Mouse (Mus musculus): ENCODE data around the gene Crebl2. TPM values are rescaled to one million over a fixed set of nuclear protein-coding genes. Genes with fewer than 3 reads are reported as not detected.

Crebl2 gene
- polyA plus RNA-seq, 1 experiment: 13.3 TPM

DNA sequence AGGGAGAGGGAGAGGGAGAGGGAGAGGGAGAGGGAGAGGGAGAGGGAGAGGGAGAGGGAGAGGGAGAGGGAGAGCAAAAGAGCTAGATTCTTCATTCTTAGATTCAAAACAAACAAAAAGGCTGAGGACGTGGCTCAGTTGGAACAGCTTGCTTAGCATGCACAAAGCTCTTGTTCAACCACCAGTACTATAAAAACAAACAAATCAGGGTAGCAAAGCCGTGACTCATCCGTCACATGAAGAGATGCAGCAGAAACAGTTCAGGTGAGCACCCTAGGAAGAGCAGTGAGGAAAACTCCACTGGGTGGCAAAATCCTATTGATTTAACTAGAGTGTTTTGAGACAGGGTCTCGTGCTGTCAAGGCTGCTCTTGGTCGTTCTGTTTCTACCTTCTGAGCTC is 10.2 kb upstream of the Crebl2 start:
- WGBS: 83% methylated on average over 5 of the region's 5 CpGs
- DNase-seq: no peak
- H3K27ac ChIP-seq (ENCODE audit: control insufficient read depth, insufficient read depth, low read length): no peak overlapping the region
- no peak overlapping the region for H3K4me3 ChIP-seq (ENCODE audit: control insufficient read depth, insufficient read depth, low read length)
- H3K4me1 ChIP-seq (replicated peaks; ENCODE audit: control insufficient read depth, insufficient read depth, low read length): no peaks in the 10 kb centered on the region
- no peaks in the 10 kb centered on the region for H3K36me3 ChIP-seq (ENCODE audit: control insufficient read depth, insufficient read depth, low read length)
- H3K27me3 ChIP-seq (ENCODE audit: control insufficient read depth, insufficient read depth, low read length): no peaks in the 10 kb centered on the region
- TF ChIP-seq CTCF (IDR thresholded peaks at IDR 0.05; ENCODE audit: borderline replicate concordance, control insufficient read depth, extremely low read depth, insufficient read depth, low read length, poor library complexity) (no peak), POLR2A (IDR thresholded peaks at IDR 0.05; ENCODE audit: control insufficient read depth, extremely low read depth, insufficient read depth, low read length, poor library complexity) (no peak)

DNA sequence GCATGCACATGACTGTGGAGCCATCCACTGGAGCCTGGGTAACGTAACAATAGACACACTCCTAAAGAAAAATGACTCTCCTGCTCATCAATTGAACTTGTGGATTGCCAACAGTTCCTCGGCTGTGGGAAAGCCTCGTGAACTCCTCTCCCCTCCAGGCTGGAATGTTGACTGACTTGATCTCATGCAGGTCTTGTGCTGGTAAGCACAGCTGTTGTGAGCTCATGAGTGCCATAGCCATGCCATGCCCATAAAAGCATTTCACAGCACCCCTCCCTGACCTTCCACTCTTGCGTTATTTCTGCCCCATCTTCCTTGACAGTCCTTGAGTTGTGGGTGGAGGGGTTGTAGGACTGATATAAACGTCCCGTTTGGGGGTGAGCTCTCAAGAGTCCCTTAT is 9.5 kb upstream of the Crebl2 start:
- 95% methylated on average over 6 of the region's 6 CpGs for WGBS
- TF ChIP-seq POLR2A (IDR thresholded peaks at IDR 0.05; ENCODE audit: control insufficient read depth, extremely low read depth, insufficient read depth, low read length, poor library complexity) (no peak), CTCF (IDR thresholded peaks at IDR 0.05; ENCODE audit: borderline replicate concordance, control insufficient read depth, extremely low read depth, insufficient read depth, low read length, poor library complexity) (no peak)
- no peak for DNase-seq

DNA sequence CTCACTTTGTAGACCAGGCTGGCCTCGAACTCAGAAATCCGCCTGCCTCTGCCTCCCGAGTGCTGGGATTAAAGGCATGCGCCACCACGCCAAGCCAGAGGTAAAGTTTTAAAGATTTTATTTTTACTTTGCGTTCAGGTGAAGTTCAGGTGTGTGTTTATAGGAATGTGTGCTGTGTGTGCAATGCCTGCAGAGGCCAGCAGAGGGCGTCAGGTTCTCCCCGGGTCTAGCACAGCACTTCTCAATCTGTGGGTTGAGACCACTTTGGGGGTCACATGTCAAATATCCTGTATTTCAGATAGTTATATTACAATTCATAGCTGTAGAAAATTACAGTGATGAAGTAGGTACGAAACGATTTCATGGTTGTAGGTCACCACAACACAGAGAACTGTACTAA is 7.1 kb upstream of the Crebl2 start:
- WGBS: 83% methylated on average over 10 of the region's 10 CpGs
- no peaks in the 10 kb centered on the region for H3K27me3 ChIP-seq (ENCODE audit: control insufficient read depth, insufficient read depth, low read length)
- no peaks in the 10 kb centered on the region for H3K36me3 ChIP-seq (ENCODE audit: control insufficient read depth, insufficient read depth, low read length)
- no peak overlapping the region for H3K27ac ChIP-seq (ENCODE audit: control insufficient read depth, insufficient read depth, low read length)
- H3K4me3 ChIP-seq (ENCODE audit: control insufficient read depth, insufficient read depth, low read length): no peak overlapping the region
- no peaks in the 10 kb centered on the region for H3K4me1 ChIP-seq (replicated peaks; ENCODE audit: control insufficient read depth, insufficient read depth, low read length)
- peak; percentile 40 for DNase-seq
- peak; percentile 65; the same call in 1 of the 2 replicates for TF ChIP-seq CTCF (IDR thresholded peaks at IDR 0.05; ENCODE audit: borderline replicate concordance, control insufficient read depth, extremely low read depth, insufficient read depth, low read length, poor library complexity)
- no peak for TF ChIP-seq POLR2A (IDR thresholded peaks at IDR 0.05; ENCODE audit: control insufficient read depth, extremely low read depth, insufficient read depth, low read length, poor library complexity)

More for the DNA sequence above, 9.5 kb upstream of the Crebl2 start:
- Histone ChIP-seq H3K4me3 (ENCODE audit: control insufficient read depth, insufficient read depth, low read length) (no peak overlapping the region), H3K27ac (ENCODE audit: control insufficient read depth, insufficient read depth, low read length) (no peak overlapping the region), H3K36me3 (ENCODE audit: control insufficient read depth, insufficient read depth, low read length) (no peaks in the 10 kb centered on the region), H3K27me3 (ENCODE audit: control insufficient read depth, insufficient read depth, low read length) (no peaks in the 10 kb centered on the region), H3K4me1 (replicated peaks; ENCODE audit: control insufficient read depth, insufficient read depth, low read length) (no peaks in the 10 kb centered on the region)

DNA sequence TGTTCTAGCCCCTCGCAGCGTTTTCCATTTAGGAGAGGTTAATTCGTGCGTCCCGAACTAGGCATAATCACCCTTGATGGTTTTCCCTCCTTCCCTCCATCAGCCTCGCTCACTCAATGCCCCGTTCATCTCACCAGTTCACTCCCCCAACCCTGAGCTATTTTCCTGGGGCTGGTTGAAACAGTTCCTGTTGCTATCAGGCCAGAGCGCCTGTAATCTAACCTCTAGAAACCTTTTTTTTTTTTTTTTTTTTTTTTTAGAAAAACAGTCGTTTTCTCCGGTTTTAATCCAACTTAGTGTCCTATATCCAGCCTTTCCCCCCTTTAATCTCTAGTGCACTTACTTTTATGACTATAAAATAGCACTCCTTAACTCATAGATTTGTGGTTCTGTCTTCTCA is 822 bp downstream of the Crebl2 start:
- H3K36me3 ChIP-seq (ENCODE audit: control insufficient read depth, insufficient read depth, low read length): no peaks in the 10 kb centered on the region
- TF ChIP-seq CTCF (IDR thresholded peaks at IDR 0.05; ENCODE audit: borderline replicate concordance, control insufficient read depth, extremely low read depth, insufficient read depth, low read length, poor library complexity) (no peak), POLR2A (IDR thresholded peaks at IDR 0.05; ENCODE audit: control insufficient read depth, extremely low read depth, insufficient read depth, low read length, poor library complexity) (no peak)
- H3K27me3 ChIP-seq (ENCODE audit: control insufficient read depth, insufficient read depth, low read length): no peaks in the 10 kb centered on the region
- peaks cover 3% of the 10 kb centered on the region for H3K4me1 ChIP-seq (replicated peaks; ENCODE audit: control insufficient read depth, insufficient read depth, low read length)
- H3K4me3 ChIP-seq (ENCODE audit: control insufficient read depth, insufficient read depth, low read length): peak overlapping the region; percentile 62
- DNase-seq: peak; percentile 7
- 5% methylated on average over 10 of the region's 10 CpGs for WGBS
- H3K27ac ChIP-seq (ENCODE audit: control insufficient read depth, insufficient read depth, low read length): no peak overlapping the region

DNA sequence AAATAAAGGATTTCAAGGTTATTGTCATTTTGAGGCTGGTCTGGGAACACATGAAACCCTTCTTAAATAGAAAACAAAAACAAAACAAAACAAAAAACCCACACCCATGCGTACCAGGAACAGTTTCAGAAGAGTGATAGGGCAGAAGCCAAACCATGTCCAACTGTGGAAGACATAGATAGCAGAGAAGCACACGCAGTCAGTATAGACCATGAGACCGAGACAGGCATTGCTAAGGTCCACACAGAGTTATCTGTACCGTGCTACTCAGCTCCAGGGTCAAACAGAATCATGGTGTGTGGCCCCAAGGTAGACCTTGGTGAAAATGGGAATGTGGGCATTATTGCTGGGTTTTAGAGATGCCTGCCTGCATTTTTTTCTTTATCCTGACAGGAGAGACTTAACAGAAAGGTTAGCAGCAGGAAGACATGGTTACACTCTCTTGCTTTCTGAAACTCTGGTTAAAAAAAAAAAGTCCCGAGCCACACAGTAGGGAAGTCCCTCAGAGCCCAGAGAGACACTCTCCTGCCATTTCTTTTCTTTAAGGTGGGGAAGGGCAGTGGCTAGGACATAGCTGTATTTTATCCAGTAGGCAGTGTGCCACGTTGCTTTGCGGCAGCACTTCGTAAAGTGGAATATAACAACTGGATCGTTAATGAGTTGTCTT is 4.8 kb downstream of the Crebl2 start:
- Histone ChIP-seq H3K4me3 (ENCODE audit: control insufficient read depth, insufficient read depth, low read length) (no peak overlapping the region), H3K27me3 (ENCODE audit: control insufficient read depth, insufficient read depth, low read length) (no peaks in the 10 kb centered on the region), H3K4me1 (replicated peaks; ENCODE audit: control insufficient read depth, insufficient read depth, low read length) (peaks cover 3% of the 10 kb centered on the region), H3K36me3 (ENCODE audit: control insufficient read depth, insufficient read depth, low read length) (no peaks in the 10 kb centered on the region), H3K27ac (ENCODE audit: control insufficient read depth, insufficient read depth, low read length) (no peak overlapping the region)
- DNase-seq: no peak
- TF ChIP-seq CTCF (IDR thresholded peaks at IDR 0.05; ENCODE audit: borderline replicate concordance, control insufficient read depth, extremely low read depth, insufficient read depth, low read length, poor library complexity) (no peak), POLR2A (IDR thresholded peaks at IDR 0.05; ENCODE audit: control insufficient read depth, extremely low read depth, insufficient read depth, low read length, poor library complexity) (no peak)
- 91% methylated on average over 9 of the region's 9 CpGs for WGBS

DNA sequence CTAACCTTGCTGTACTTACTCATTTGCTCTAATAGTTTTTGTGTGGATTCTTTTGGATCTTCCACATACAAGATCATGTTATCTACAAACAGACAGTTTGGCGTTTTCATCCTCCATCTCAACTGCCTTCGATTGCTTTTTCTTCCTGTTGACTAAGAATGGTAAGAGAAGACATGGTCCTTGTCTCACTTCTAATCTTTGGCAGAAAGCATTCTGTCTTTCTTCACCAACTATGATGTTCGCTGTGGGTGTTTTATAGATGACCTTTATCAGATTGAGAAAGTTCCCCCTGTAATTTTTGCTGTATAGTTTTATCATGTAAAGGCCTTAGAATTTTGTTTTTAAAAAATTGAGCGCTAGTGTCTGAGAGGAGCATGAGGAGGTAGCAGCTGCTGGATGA is 8.2 kb downstream of the Crebl2 start:
- TF ChIP-seq POLR2A (IDR thresholded peaks at IDR 0.05; ENCODE audit: control insufficient read depth, extremely low read depth, insufficient read depth, low read length, poor library complexity): no peak
- TF ChIP-seq CTCF (IDR thresholded peaks at IDR 0.05; ENCODE audit: borderline replicate concordance, control insufficient read depth, extremely low read depth, insufficient read depth, low read length, poor library complexity): no peak
- WGBS: 95% methylated on average over 4 of the region's 4 CpGs
- no peaks in the 10 kb centered on the region for H3K4me1 ChIP-seq (replicated peaks; ENCODE audit: control insufficient read depth, insufficient read depth, low read length)
- no peak overlapping the region for H3K27ac ChIP-seq (ENCODE audit: control insufficient read depth, insufficient read depth, low read length)
- no peaks in the 10 kb centered on the region for H3K27me3 ChIP-seq (ENCODE audit: control insufficient read depth, insufficient read depth, low read length)
- no peaks in the 10 kb centered on the region for H3K36me3 ChIP-seq (ENCODE audit: control insufficient read depth, insufficient read depth, low read length)
- no peak for DNase-seq
- no peak overlapping the region for H3K4me3 ChIP-seq (ENCODE audit: control insufficient read depth, insufficient read depth, low read length)

DNA sequence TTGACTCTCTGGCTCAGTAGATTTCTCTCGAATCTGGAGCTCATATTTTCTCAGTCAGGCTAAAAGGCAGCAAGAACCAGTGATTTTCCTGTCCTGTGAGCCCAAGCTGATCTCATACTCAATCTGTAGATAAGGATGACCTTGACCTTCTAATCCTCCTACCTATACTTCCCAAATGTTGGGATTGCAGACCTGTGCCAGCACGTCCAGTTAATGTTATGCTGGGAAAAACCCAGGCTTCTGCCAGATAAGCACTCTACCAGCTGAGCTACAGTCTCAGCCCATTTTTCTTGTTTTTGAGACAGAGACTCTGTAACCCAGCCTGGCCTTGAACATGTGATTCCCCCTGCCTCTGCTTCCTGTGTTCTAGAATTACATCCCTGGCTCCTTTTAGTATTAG is 10.4 kb downstream of the Crebl2 start:
- H3K27ac ChIP-seq (ENCODE audit: control insufficient read depth, insufficient read depth, low read length): no peak overlapping the region
- no peaks in the 10 kb centered on the region for H3K4me1 ChIP-seq (replicated peaks; ENCODE audit: control insufficient read depth, insufficient read depth, low read length)
- no peak for DNase-seq
- TF ChIP-seq CTCF (IDR thresholded peaks at IDR 0.05; ENCODE audit: borderline replicate concordance, control insufficient read depth, extremely low read depth, insufficient read depth, low read length, poor library complexity) (no peak), POLR2A (IDR thresholded peaks at IDR 0.05; ENCODE audit: control insufficient read depth, extremely low read depth, insufficient read depth, low read length, poor library complexity) (no peak)
- H3K4me3 ChIP-seq (ENCODE audit: control insufficient read depth, insufficient read depth, low read length): no peak overlapping the region
- H3K36me3 ChIP-seq (ENCODE audit: control insufficient read depth, insufficient read depth, low read length): no peaks in the 10 kb centered on the region
- 89% methylated on average over 2 of the region's 2 CpGs for WGBS
- no peaks in the 10 kb centered on the region for H3K27me3 ChIP-seq (ENCODE audit: control insufficient read depth, insufficient read depth, low read length)
